In genomic region chr9:112841473-112841872, GRCm38 (mm10) we compare ENCODE assay signal across 20 mouse cellular contexts.
A peak's percentile ranks its signal among the peaks of the same experiment; 100 is the strongest.
DNase-seq lines count a peak whose midpoint lies in the region; ATAC-seq and TF ChIP-seq lines count a peak whose summit lies in the region.
"Had no signal": no experiment of that assay in that cellular context is flagged by ENCODE, and none has a peak within 500 bp of the region (broad histone marks: within the 10 kb centered on the region; RNA-seq: fewer than 3 reads in every experiment).

No protein-coding gene starts in this region.

- no peak for ATAC-seq in kidney, postnatal 0 days (replicated peaks; ENCODE audit: low FRiP score, low read depth)
- ATAC-seq: forebrain, embryonic 14.5 days; forebrain, embryonic 16.5 days had no signal

- no peak overlapping the region for H3K9ac ChIP-seq in kidney, postnatal 0 days (ENCODE audit: low read depth, low read length)
- H3K9ac ChIP-seq: embryonic facial prominence, embryonic 13.5 days; embryonic facial prominence, embryonic 15.5 days; forebrain, embryonic 12.5 days had no signal

- no peak overlapping the region for H3K4me2 ChIP-seq in kidney, postnatal 0 days (ENCODE audit: low read length)
- H3K4me2 ChIP-seq: embryonic facial prominence, embryonic 13.5 days; embryonic facial prominence, embryonic 15.5 days; forebrain, embryonic 12.5 days had no signal

- no peaks in the 10 kb centered on the region for H3K36me3 ChIP-seq in kidney, postnatal 0 days (ENCODE audit: insufficient read depth, low read length)
- H3K36me3 ChIP-seq: embryonic facial prominence, embryonic 13.5 days; embryonic facial prominence, embryonic 15.5 days; forebrain, embryonic 10.5 days; forebrain, embryonic 12.5 days had no signal

- no peaks in the 10 kb centered on the region for H3K4me1 ChIP-seq in kidney, postnatal 0 days (replicated peaks; ENCODE audit: insufficient read depth, low read length)
- H3K4me1 ChIP-seq: embryonic facial prominence, embryonic 13.5 days; embryonic facial prominence, embryonic 15.5 days; forebrain, embryonic 10.5 days; forebrain, embryonic 12.5 days had no signal

- no peak overlapping the region for H3K4me3 ChIP-seq in kidney, postnatal 0 days (replicated peaks; ENCODE audit: low read depth, low read length)
- H3K4me3 ChIP-seq: embryonic facial prominence, embryonic 13.5 days; embryonic facial prominence, embryonic 15.5 days; erythroblast, embryonic 14.5 days; forebrain, embryonic 10.5 days; forebrain, embryonic 12.5 days had no signal

- no peaks in the 10 kb centered on the region for H3K27me3 ChIP-seq in kidney, postnatal 0 days (ENCODE audit: insufficient read depth, low read length)
- H3K27me3 ChIP-seq: embryonic facial prominence, embryonic 13.5 days; embryonic facial prominence, embryonic 15.5 days; forebrain, embryonic 12.5 days had no signal

- no peak overlapping the region for H3K27ac ChIP-seq in kidney, postnatal 0 days
- H3K27ac ChIP-seq: embryonic facial prominence, embryonic 13.5 days; embryonic facial prominence, embryonic 15.5 days; forebrain, embryonic 10.5 days; forebrain, embryonic 12.5 days had no signal

- peak; percentile 15 for DNase-seq in embryo, embryonic 10 days (ENCODE audit: low spot score)
- no peak for DNase-seq in embryo, embryonic 9.5 days (ENCODE audit: extremely low spot score)
- DNase-seq in heart, adult 11 months = peak; percentile 60
- DNase-seq in heart, adult 18-20 months = no peak
- peak; percentile 3 for DNase-seq in kidney, postnatal 0 days (ENCODE audit: low spot score)
- DNase-seq in kidney, postnatal 10 days = no peak
- DNase-seq: adrenal gland, adult 2 months; adrenal gland, postnatal 10 days; adrenal gland, postnatal 25 days; cerebellum, adult 18-20 months; cerebellum, adult 8-10 months; cerebellum, adult 9-11 months; cerebellum, postnatal 36 days had no signal

- no peak for TF ChIP-seq CTCF in kidney, postnatal 0 days (IDR thresholded peaks at IDR 0.05; ENCODE audit: low read depth)

- WGBS in kidney, postnatal 0 days = 19% methylated on average over 6 of the region's 6 CpGs

- no peaks in the 10 kb centered on the region for H3K9me3 ChIP-seq in kidney, postnatal 0 days (replicated peaks; ENCODE audit: low read length)
- H3K9me3 ChIP-seq: embryonic facial prominence, embryonic 13.5 days; embryonic facial prominence, embryonic 15.5 days; forebrain, embryonic 10.5 days; forebrain, embryonic 12.5 days had no signal

Comparison
In these comparisons a context has a peak if more than half of its experiments do, and no peak if none do; other contexts are left out.
1. DNase-seq: peak in embryo, embryonic 10 days (single experiment), heart, adult 11 months (single experiment) and kidney, postnatal 0 days (single experiment); none in embryo, embryonic 9.5 days (single experiment), heart, adult 18-20 months (0 of 2) and kidney, postnatal 10 days (single experiment).